Mouse (Mus musculus) ES-CJ7 (cell line): ENCODE data around the gene Dqx1.

Experiments used
- DNase-seq: peaks from one replicate; pipeline ENCODE4 v3.0.0; 2011; ENCODE audit warnings: low read depth, low spot score

Dqx1 gene

DNA sequence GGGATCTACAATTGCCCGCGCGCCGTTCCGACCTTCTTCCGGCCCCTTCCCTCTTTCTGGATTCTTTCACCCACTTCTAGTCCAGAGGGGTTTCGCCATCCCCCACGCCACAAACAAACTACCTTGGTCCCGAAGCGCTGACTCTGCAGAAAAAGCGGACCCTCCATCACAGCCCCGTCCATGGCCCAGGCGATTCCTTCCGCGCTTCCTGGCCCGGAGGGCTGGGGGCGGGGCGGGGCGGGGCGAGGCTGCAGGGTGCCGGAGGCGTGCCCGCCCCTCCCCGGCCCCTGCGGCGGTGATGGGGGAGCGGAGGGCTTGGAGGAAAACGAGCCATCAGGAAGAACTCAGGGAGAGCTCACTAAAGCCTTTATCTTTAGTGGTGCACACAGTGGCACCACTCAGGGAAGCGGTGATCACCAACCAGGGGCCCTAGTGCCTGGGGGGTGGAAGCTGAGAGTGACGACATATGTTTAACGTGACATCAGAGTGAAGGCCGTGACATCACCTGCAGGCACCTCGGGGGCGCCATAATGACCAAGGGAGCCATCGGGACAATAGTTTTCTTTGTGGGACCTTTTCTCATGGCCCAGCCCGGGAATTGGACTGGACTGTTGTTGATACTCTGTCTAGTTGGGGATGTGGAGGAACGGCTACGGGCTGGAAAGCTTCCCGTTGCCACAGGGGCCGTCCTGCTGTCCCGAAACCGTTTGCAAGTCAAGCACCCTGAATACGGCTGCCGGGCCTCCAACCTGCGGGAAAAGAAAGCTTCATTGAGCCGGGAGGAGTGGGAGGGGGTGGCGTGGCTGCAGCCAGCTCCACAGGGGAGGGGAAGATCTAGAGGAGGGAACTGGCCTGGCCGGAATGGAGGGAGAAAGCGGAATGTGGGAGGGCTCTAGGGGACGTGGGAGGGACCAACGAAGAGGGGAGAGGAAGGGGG lies 24.1 kb upstream of the Dqx1 start, which contains the start of the genes Dok1 and Loxl3:
Gene Dok1, minus strand, starts transcription at position 223 of the 937 bp plus-strand sequence.
Gene Loxl3, plus strand, starts transcription at position 925 of the 937 bp plus-strand sequence.
- peak; percentile 79 for DNase-seq

DNA sequence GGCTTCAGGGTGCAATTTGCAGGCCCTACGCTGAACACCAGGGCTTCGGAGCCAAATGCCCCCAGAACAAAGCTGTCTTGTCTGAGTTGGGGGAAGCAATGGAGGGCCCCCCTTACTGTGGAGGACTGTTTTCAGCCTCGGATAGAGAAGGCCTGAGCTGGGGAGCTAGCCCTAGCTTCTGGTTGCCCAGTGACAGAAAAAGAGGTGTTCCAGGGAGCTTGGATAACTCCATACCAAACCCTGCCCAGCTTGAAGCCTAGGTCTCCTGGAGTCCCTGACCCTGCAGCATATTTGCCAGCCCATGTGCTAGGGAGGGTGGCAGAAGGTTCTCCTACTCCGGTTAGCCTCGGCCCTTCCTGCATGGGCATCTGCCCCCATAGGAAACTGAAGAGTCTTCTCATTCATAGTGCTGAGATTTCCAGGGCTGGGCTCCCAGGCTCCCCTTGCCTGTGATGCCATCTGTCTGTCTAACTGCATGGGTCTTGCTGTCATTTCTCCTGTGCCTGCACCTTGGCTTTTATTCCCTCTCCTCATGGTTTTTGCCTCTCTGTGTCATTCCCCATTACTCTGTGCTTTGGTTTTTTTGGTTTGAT lies 23.1 kb upstream of the Dqx1 start:
- DNase-seq: no peak

DNA sequence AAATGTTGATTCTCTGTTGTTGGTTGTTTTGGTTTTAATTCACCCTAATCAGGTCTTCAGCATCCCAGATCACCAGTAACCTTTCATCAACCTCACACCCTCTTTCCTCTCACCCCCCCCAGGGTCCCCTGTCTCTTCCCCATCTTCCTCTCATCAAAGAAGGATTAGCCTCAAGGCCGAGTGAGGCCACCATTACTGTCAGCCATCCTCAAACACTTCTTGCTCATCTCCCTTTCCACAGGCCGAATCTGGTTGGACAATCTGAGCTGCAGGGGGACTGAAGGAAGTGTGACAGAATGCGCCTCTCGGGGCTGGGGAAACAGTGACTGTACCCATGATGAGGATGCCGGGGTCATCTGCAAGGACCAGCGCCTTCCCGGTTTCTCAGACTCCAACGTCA lies 20.5 kb upstream of the Dqx1 start:
- no peak for DNase-seq

DNA sequence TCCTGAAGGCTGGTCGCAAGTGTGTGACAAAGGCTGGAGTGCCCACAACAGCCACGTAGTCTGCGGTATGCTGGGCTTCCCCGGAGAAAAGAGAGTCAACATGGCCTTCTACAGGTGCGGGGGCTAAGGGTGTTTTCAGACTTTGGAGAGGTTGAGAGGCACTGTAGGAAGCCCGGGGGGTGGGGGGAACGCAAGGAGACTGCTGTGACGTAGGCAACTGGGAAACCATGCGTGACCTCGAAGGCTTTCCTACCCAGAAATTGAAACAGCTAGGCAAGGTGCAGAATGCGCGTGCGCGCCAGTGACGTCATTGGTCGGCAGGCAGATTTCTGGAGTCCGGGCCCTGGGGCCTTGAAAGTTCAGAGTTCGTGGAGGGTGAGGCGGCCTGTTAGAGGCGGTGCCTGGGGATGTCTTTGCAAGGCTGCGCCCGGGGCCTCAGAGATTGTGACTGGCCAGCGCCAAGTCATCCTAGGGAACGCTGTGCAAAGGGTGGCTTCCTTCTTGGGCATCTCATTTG lies 19.1 kb upstream of the Dqx1 start:
- peak; percentile 97 for DNase-seq

DNA sequence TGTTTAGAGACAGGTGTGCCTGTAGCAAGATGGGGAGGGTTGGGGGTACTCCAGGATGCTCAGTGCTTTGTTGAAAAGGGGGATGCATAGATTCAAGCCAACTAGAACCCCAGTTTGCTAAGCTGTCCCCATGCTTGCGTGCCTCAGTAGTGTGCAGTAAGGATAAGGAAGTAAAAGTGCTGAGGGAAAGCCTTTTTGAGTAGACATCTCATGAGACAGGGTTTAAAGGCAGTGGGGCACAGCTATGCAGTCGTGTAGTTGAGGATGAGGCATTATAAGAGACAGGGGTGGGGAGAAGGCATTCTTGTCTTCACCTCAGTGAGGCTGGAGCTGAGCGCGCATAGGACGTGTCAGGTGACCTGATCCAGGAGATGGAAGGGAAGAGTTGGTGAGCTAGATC lies 17.0 kb upstream of the Dqx1 start:
- no peak for DNase-seq

DNA sequence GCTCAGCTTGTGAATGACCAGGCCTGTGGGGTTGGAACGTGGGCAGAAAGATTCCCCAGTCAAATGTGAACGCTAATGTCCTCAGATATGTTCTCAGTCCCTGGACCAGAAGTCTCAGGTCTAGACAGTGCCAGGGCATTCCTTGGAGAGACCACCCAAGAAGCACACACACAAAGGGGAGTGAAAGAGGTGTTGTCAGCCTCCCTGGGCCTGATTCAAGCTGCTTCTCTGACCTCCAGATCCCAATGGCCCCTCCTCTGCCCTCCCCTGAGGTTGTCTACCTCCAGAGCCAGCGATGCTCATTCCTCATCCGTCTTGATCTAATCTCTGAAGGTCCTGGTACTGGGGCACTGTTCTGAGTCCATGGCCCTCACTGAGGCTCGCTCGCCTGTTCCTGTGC lies 14.1 kb upstream of the Dqx1 start:
- DNase-seq: peak; percentile 44

DNA sequence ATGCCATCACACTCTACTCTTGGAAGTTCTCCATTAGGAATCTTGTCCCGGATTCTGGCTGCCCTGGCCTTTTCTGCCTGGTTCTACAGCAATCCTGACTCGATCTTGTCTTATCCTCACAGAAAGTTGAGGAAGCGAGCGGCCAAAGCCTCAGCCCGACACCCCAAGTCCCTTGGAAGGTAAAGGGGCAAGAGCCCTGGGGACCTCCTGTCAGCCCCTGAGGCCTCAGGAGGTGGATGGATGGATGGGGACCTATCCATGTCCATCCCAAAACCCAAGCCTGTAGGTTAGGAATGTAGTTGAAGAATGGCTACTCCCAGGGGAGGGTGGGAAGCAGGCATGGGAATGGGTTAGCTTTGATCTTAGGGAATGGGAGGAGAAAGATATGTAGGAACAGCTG lies 13.7 kb upstream of the Dqx1 start:
- no peak for DNase-seq

DNA sequence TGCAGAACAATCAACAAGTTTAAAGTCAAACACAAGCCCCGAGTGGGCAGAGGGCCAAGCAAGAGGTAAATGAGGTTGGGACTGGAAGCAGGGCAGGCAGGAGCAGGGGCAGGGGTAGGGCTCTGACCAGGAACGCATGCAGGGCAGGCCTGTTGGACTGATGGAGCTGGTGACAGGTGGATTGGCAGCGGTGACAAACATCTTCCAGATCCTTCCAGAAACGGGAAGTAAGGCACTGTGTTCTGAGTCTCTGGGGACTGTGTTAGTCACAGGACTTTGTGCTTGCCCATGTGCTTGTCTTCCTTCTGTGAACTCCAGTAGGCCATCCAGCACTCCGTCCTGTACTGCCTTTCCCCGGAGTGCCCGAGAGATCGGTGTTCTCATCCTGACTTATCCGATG lies 12.9 kb upstream of the Dqx1 start:
- no peak for DNase-seq

DNA sequence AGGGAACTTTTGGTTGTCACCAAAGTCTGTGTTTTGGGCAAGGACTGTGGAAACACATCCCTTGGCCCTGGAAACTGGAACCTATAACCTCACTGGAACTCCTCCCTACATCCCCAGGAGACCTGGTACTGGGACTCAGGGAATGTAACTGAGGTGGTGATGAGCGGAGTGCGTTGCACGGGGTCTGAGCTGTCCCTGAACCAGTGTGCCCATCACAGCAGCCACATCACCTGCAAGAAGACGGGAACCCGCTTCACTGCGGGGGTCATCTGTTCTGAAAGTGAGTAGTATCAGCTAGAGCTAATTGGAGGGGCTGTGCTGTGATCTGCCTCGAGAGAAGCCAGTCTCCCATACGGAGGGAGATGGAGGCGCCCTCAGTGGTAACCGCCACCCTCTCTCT lies 8.3 kb upstream of the Dqx1 start:
- DNase-seq: no peak

DNA sequence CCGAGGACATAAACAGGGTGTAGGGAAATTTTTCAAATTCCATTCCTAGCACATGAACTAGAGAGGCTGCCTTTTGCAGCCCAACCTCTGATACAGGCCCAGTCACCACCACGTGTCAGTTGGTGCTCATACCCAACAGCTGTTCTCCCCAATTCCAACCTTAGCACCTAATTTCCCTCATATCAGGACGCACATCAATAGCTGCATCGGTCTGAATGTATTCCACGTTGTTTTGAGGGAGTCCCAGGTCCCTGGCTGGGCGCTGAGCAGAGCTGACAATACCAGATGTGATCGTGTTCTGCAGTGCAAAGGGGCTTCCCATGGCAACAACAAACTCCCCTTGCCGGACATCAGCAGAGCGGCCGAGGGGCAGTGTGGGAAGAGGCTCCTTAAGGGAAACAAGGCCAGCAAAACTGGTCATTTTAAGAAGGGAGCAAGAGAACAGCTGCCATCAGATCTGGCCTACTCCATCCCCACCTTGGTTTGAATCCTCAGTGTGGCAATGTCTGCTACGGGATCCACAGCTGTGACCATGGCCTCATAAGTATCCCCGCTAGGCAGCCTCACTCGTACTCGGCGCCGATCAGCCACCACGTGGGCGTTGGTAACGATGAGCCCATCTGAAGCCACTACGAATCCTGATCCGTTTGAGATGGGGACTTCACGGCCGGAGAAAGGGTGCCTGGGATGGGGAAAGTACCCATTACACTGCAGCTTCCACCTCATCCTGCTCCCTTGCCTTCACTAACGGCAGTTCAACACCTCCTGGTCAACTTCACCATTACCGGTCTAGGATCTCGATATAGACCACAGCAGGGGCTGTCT lies 4.3 kb upstream of the Dqx1 start:
- DNase-seq: peak; percentile 27

DNA sequence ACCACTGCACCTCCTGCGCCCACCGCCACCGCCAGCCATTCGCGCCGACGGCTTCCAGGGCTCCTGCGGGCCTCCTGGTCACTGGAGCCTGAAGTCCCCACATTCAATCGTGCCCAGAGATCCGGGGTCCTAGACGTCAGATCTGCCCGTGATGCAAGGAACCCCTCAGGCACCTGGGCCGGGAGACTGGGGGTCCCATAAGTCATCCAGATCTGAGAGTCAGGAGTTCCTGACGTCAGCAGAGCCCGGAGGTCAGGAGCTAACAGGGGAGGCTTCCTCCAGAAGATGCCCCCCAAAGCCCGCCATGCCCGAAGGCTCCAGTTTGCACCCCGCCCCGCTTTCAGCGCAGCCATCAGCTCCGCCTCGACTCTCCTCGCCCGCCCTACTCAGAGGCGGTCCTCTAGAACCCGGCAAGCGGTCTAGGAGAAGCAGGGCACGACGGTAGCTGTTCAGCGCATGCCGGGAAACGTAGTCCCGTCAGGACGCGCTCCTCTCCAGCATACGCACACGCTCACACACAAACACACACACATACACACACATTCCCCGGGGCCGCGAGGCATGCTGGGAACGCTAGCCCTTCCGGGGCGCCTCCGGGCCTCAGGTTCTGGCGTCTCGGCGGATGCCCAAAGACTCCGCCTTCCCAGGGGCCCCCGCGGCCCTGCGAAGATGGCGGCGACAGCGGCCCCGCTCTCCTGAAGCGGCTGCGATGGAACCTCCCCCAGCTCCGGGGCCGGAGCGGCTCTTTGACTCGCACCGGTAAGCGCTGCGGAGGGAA lies 3.4 kb upstream of the Dqx1 start, which contains the start of gene Aup1:
Gene Aup1, plus strand, starts transcription at position 448 of the 778 bp plus-strand sequence.
- DNase-seq: peak; percentile 99

DNA sequence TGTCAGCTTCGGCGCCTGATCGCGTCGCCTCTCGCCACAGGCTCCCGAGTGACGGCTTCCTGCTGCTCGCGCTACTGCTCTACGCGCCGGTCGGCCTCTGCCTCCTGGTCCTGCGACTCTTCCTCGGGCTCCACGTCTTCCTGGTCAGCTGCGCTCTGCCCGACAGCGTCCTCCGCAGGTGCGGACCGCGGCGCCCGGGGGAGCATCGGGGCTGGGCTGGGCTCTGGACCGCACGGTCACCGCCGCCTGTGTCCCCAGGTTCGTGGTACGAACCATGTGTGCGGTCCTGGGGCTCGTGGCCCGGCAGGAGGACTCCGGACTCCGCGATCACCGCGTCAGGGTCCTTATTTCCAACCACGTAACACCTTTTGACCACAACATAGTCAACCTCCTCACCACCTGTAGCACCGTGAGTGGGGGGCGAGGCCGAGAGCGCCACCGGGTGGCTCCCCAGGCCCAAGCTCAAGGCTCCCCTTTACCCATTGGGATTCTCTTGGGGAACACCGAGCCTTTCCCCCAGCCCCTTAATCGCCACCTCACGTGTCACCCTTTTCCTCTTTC lies 2.7 kb upstream of the Dqx1 start, which contains the start of gene Htra2:
Gene Htra2, minus strand, starts transcription at position 403 of the 561 bp plus-strand sequence.
- DNase-seq: peak; percentile 53

DNA sequence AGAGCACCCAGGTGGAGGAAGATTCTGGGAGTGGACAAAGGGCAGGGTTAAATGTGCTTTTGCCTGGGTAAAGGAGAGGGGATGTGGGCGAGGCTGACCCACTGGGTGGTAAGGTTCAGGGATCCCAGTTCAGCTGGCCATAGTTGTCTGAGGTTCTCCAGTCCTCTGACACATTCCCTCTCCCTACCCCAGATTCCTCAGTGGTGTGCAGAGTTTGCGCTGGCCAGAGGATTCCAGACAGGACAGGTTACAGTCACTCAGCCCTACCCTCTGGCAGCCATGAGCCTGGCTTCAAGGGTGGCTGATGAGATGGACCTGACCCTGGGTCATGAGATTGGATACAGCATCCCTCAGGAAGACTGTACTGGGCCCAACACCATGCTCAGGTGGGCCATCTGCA lies 1.1 kb downstream of the Dqx1 start:
- no peak for DNase-seq

DNA sequence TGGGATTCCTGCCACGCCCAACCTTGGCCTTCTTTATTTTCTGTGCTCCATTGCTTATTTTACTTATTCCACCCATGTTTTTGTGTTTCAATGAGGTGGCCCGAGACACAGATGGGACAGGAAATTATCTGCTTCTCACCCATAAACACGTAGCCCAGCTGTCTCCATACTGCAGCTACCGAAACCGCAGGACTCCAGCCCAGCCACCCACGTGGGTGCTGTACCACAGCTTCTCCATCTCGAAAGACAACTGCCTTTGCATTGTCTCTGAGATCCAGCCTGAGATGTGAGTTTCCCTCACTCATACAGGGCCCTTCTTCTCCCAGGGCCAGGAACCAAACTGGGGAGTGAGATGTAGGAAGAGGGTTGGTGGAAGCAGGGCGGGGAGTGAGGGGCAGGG lies 8.4 kb downstream of the Dqx1 start:
- DNase-seq: no peak

DNA sequence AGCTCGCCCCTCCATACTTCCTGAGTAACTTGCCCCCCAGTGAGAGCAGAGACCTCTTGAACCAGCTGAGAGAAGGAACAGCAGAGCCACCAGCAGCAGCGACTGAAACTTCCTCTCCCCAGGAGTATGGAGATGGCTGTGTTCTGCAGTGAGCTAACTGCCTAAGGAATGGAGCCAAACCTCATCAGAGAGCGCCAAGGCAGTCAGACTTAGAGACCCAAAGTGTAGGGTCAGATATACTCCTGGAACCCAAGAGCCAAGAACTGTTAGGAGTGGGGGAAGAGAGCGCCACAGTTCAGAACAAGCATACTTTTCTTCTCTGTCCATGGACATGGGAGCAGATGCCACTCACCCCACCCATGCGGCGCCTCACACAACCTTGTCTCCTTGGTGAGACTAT lies 8.8 kb downstream of the Dqx1 start:
- peak; percentile 57 for DNase-seq

DNA sequence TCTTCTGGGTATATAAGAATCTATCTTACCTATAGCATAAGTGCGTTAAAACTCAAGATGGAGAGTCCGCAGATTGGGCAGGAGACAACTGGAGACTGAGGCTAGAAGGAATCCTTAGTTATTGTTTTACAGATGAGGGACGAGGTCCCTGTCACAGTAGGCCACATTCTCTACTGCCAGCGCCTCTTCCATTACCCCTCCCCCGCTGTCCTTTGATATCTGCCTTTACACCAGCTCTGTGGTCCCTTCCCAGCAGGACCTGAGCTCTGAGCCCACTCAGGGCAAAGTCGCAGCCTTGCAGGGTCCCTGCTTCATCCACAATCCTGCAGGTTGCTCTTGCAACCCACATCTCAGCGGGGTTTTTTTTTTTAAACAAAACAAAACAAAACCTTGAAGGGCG lies 10.6 kb downstream of the Dqx1 start:
- DNase-seq: peak; percentile 58

DNA sequence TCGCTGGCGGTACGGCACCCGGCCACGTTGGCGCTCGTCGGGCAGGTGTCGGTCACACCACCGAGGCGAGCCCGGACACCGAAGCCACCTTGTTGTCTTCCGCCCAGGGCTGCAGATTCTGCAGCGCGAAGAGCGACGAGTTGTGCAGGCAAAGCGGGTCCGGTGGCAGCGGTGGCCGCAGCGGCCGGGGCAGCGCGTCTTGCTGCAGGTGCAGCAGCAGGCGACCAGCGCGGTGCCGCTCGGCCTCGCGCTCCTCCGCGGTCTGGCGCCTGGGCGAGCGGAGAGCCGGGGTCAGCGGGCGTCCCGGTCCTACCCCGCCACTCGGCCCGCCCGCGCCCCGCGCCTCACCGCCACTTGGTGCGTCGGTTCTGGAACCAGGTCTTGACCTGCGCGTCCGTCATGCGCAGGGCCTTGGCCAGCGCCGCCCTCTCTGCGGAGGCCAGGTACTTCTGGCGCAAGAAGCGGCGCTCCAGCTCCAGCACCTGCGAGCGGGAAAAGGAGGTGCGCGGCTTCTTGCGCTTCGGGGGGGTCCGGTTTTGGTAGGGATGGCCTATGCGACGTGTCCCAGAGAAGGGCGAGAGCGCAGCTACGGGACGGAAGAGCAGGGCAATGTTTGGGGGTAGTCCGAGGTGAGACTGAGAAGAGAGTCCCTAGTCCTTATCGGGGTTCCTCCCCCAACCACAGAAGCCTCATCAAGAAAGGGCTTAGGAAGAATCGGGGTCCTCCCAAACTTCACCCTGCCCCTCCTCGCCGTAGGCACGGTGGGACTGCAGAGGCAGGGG lies 11.3 kb downstream of the Dqx1 start:
- no peak for DNase-seq

DNA sequence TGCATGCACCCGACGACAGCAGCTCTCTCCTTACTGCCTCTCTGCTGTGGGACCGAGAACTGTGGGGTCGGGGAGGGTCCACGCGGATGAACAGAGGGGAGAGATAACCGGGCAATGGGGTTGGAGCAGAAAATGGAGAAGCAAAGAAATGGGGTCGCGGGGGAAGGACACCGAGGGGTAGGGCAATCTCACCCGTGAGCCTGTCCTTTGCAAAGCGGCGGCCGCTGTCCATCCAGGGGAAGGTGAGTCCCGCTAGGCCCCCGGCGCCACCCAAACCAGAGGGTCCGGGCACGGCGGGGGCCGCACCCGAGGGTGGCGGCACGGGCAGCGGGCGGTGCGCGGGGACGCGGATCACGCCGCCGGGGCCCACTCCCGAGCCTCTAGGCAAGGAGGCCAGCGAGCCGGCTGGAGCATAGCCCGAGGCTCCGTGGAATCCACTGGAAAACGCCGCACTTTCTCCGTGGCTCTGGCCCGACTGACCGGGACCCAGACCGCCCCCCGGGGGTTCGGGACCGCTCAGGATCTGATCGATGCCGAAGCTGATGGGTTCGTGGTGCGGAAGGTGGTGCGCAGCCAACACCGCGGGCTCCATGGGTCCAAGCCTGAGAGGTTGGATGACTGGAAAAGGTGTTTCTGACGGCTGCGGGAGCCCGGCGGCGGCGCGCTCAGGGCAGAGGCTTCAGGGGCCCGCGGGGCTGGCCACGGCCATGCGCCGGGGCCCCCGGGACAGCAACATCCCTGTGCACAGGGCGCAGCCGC lies 12.0 kb downstream of the Dqx1 start:
- no peak for DNase-seq

DNA sequence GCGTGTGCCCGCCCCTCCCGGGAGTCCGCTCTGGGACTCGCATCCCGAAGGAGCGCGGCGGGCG lies 12.4 kb downstream of the Dqx1 start, which contains the start of gene Tlx2:
Gene Tlx2, minus strand, starts transcription at position 47 of the 64 bp plus-strand sequence.
- DNase-seq: no peak
